Mouse (Mus musculus) MEL (cell line): ENCODE measurements at regions not wholly inside any gene's neighbourhood (a gene's known extent, or its start where the extent isn't known, plus 50 kb on each side); places are given as distances from the start of the nearest gene placed in this dataset.

Experiments
- CHD1 ChIP-seq: IDR thresholded peaks from 2 replicates; pipeline ENCODE4 v1.6.1; 2012; ENCODE audit warnings: low read depth, mild to moderate bottlenecking, inconsistent platforms, low read length, improper control_type of control experiment
- CHD2 ChIP-seq: IDR thresholded peaks from 2 replicates; pipeline ENCODE4 v1.6.1; 2011; ENCODE audit warnings: low read length, improper control_type of control experiment
- CTCF ChIP-seq, 3 experiments: IDR thresholded peaks in 2 of 3; conservative IDR thresholded peaks in 1 of 3; 2 replicates each; pipeline ENCODE4 v1.5.1; 2011 to 2012; ENCODE audit warnings: low read length in 3 of 3, low read depth in 2 of 3, mild to moderate bottlenecking in 2 of 3, improper control_type of control experiment in 1 of 3, inconsistent platforms in 1 of 3, mixed read lengths in 1 of 3, moderate library complexity in 1 of 3; ENCODE audit not compliant: control insufficient read depth in 1 of 3, insufficient read depth in 1 of 3, poor library complexity in 1 of 3, severe bottlenecking in 1 of 3
- E2F4 ChIP-seq: IDR thresholded peaks from 2 replicates; pipeline ENCODE4 v1.6.1; 2011; ENCODE audit warnings: low read depth, low read length, improper control_type of control experiment, borderline replicate concordance
- TCF12 ChIP-seq: IDR thresholded peaks from 2 replicates; pipeline ENCODE4 v1.6.1; 2014; ENCODE audit warnings: low read depth, mild to moderate bottlenecking, inconsistent platforms, low read length, improper control_type of control experiment, moderate library complexity

DNA sequence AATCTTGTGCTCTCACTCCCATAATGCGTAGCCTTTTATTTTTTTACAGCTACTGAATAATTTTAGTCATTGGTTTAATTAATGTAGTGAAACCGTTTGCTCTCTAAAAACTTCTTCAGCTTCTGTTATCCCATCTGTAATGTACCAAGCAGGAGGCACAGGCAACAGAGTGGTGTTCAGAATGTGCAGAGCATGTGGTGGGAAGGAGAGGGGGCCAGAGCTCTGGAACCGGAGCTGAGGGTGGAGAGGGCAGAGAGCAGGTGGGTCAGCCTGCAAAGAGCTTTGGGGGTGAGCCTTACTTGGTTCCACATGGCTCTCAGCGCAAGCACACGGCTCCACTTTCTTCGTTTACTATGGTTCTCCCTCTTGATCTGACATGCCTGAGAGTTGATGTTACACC lies 739.6 kb upstream of the Arrdc4 start:
- TF ChIP-seq CHD1 (no peak), TCF12 (no peak), CHD2 (no peak), CTCF (IDR thresholded peaks at IDR 0.05 in 2 of 3, conservative IDR thresholded peaks at IDR 0.05 in 1 of 3; ENCODE audit: control insufficient read depth in 1 of 3, insufficient read depth in 1 of 3, low read depth in 2 of 3, low read length in 3 of 3, poor library complexity in 1 of 3, severe bottlenecking in 1 of 3) (no peak), E2F4 (no peak)
